Mouse (Mus musculus): Measurements from ENCODE around the gene Acot11. TPM values are rescaled to one million over a fixed set of nuclear protein-coding genes. Genes with fewer than 3 reads are reported as not detected.

The Acot11 gene
- 5.0 TPM in 2 replicates for polyA plus RNA-seq (2015; fragmentation: Nextera tagmentation; extraction: Ambion mirVana)

DNA sequence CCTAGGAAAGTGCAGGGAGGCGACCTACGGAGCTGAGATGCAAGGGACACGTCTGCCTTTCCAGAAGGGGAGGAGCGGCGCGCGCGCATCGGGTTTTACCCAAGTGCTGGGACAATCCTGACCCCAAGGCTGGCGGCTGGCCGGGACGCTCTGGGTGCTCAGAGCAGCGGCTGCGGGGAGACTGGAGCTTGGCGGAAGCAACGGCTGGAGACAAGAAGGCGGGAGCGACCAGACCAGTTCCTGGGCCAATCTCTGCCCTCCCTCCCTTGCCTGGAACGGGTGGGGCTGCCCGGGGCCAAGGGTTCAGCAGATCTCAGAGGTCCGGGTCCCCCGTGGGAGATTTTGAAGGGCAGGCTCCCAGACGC, at the start of gene Acot11:
Acot11 (minus strand) TSS at position 89 of the 365 bp plus-strand sequence.
- WGBS (ENCODE audit: insufficient replicate concordance) = under 1% methylated on average over 23 of the region's 23 CpGs
- ATAC-seq (ENCODE audit: low read depth) = peak; percentile 73
- Histone ChIP-seq H3K4me2 (peak within 1 kb of the TSS; percentile 88), H3K9ac (peak within 1 kb of the TSS; percentile 84), H3K4me3 (replicated peaks) (peak within 1 kb of the TSS; percentile 73), H3K4me1 (replicated peaks) (peaks cover 71% of the 10 kb centered on the region), H3K27me3 (0 out of 2 replicates have a peak, but pooled peaks cover 3% of the 10 kb centered on the region), H3K27ac (peak within 1 kb of the TSS; percentile 92), H3K9me3 (replicated peaks) (0 out of 2 replicates have a peak, but pooled peaks cover 4% of the 10 kb centered on the region), H3K36me3 (peaks cover 10% of the 10 kb centered on the region)
- peak; percentile 66 for DNase-seq

DNA sequence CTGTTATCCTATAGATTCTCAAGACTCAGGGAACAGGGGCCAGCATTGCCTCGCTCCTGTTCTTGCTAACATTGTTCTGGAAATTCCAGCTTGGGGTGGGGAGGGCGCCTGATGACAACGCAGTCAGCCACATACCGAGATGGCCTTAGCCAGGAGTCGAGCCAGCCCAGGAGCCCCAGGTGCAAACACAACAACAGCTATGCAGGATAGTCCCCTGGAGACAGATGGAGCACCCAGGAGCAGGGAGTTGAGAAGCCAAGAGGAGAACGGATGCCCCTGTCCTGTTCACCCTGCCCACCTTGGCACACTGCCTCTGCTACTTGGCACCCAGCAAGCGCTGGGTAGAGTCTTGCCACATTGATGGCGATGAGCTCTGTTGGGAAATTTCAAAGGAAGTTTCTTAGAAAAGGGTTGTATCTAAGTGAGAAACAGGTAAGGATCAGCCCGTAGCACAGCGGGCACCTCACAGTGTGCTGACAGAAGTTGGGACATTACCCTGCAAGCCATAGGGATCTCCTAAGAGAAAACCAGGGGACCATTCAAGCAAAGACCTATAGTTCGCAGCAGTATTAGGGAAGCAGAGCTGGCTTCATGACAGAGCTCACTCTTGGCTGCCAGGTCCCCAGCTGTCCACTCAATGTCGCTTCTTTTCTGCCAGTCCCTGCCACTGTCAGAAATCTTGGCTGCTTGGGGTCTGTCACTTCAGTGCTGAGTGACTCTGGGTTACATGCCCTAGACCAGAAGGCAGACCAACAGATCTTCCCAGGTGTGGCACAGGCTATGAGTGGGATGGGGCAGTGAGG, 43.7 kb upstream of the Acot11 start:
- DNase-seq = no peak
- Histone ChIP-seq H3K27me3 (no peaks in the 10 kb centered on the region), H3K9me3 (replicated peaks) (no peaks in the 10 kb centered on the region), H3K36me3 (no peaks in the 10 kb centered on the region), H3K27ac (0 out of 2 replicates have a peak overlapping the region, but pooled peaks have one; percentile 9), H3K4me3 (replicated peaks) (no peak overlapping the region), H3K4me1 (replicated peaks) (peaks cover 21% of the 10 kb centered on the region), H3K4me2 (no peak overlapping the region), H3K9ac (no peak overlapping the region)
- ATAC-seq (ENCODE audit: low read depth) = 0 out of 2 replicates have a peak, but pooled peaks have one; percentile 8
- 69% methylated on average over 12 of the region's 12 CpGs for WGBS (ENCODE audit: insufficient replicate concordance)

DNA sequence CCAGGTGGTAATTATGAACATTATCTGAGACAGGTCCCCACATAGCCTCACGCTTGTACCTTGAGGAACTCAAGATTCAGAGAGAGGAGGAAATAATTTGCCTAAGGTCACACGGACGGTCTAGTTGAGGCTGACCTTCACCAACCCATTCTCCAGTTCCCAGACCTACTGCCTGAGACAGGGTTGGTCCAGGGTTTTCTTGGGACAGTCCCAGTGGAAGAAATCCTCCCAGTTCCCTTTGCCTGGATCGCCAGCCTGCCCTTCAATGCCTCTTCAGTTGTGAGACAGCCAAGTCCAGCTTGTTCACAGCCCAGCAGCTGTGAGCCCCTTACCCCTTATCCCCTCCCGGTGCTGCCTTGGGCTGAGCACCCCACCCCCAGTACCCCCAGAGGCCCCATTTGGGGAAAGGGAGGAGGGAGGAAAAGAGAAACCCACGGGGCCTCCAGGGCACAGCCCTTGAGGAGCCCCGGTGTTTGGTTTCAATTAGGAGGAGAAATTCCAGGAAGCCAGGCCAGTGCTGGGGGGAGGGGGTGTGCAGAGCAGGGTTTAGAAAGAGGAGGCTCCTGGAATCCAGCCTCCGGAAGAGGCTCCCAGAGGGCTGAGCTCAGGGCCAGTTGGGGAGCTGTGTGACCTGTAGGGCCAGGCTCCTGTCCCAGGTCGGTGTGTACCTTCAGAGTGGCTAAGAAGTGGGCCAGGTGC, 42.9 kb upstream of the Acot11 start:
- Histone ChIP-seq H3K36me3 (no peaks in the 10 kb centered on the region), H3K9me3 (replicated peaks) (no peaks in the 10 kb centered on the region), H3K27me3 (no peaks in the 10 kb centered on the region), H3K4me1 (replicated peaks) (peaks cover 27% of the 10 kb centered on the region), H3K27ac (0 out of 2 replicates have a peak overlapping the region, but pooled peaks have one; percentile 11), H3K4me3 (replicated peaks) (no peak overlapping the region), H3K9ac (peak overlapping the region; percentile 12; the same call in 1 of the 2 replicates), H3K4me2 (no peak overlapping the region)
- ATAC-seq (ENCODE audit: low read depth) (0 out of 2 replicates have a peak, but pooled peaks have one; percentile 35), DNase-seq (no peak)
- WGBS (ENCODE audit: insufficient replicate concordance) = 17% methylated on average over 9 of the region's 9 CpGs

DNA sequence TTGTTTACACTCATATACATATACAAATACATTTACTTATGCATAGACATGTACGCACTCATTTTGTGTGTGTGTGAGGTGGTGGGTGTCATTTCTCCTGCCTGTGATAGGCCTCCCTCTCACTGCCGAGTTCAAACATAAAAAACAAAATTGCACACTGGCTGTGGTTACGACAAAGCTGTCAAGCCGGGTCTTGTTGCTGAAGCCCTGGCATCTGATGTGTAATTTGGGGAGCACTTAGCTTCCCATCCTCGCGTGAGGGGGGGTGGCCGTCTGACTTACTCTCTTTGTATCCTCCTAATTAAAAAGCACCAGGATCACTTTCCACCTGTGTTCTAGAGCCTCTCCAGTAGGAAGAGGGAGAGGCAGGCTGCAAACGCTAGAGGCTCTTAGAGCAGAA, 37.8 kb upstream of the Acot11 start:
- WGBS (ENCODE audit: insufficient replicate concordance) = 66% methylated on average over 8 of the region's 8 CpGs
- 0 out of 2 replicates have a peak, but pooled peaks cover 4% of the 10 kb centered on the region for H3K27me3 ChIP-seq
- peaks cover 52% of the 10 kb centered on the region for H3K4me1 ChIP-seq (replicated peaks)
- DNase-seq (no peak), ATAC-seq (ENCODE audit: low read depth) (no peak)
- no peaks in the 10 kb centered on the region for H3K9me3 ChIP-seq (replicated peaks)
- no peak overlapping the region for H3K4me2 ChIP-seq
- no peaks in the 10 kb centered on the region for H3K36me3 ChIP-seq
- no peak overlapping the region for H3K4me3 ChIP-seq (replicated peaks)
- H3K9ac ChIP-seq = no peak overlapping the region
- H3K27ac ChIP-seq = no peak overlapping the region

- no peaks in the 10 kb centered on the region for H3K36me3 ChIP-seq
- 0 out of 2 replicates have a peak overlapping the region, but pooled peaks have one; percentile 11 for H3K9ac ChIP-seq
- no peak overlapping the region for H3K4me3 ChIP-seq (replicated peaks)
- H3K27me3 ChIP-seq = 0 out of 2 replicates have a peak, but pooled peaks cover 4% of the 10 kb centered on the region
- peak overlapping the region; percentile 26 for H3K27ac ChIP-seq
- ATAC-seq (ENCODE audit: low read depth) (no peak), DNase-seq (no peak)
- WGBS (ENCODE audit: insufficient replicate concordance) = 20% methylated on average over 7 of the region's 7 CpGs
- no peaks in the 10 kb centered on the region for H3K9me3 ChIP-seq (replicated peaks)
- H3K4me2 ChIP-seq = no peak overlapping the region
- peaks cover 54% of the 10 kb centered on the region for H3K4me1 ChIP-seq (replicated peaks)
Measured at GRCm38 (mm10) chr4:106841856-106842255, 37.1 kb upstream of the Acot11 start.

- H3K36me3 ChIP-seq = no peaks in the 10 kb centered on the region
- no peak overlapping the region for H3K4me2 ChIP-seq
- 0 out of 2 replicates have a peak overlapping the region, but pooled peaks have one; percentile 11 for H3K9ac ChIP-seq
- H3K4me3 ChIP-seq (replicated peaks) = no peak overlapping the region
- no peaks in the 10 kb centered on the region for H3K9me3 ChIP-seq (replicated peaks)
- H3K27ac ChIP-seq = peak overlapping the region; percentile 26
- DNase-seq (no peak), ATAC-seq (ENCODE audit: low read depth) (no peak)
- H3K4me1 ChIP-seq (replicated peaks) = peaks cover 54% of the 10 kb centered on the region
- 0 out of 2 replicates have a peak, but pooled peaks cover 4% of the 10 kb centered on the region for H3K27me3 ChIP-seq
- 33% methylated on average over 7 of the region's 7 CpGs for WGBS (ENCODE audit: insufficient replicate concordance)
Measured at GRCm38 (mm10) chr4:106841303-106841702, 36.5 kb upstream of the Acot11 start.

DNA sequence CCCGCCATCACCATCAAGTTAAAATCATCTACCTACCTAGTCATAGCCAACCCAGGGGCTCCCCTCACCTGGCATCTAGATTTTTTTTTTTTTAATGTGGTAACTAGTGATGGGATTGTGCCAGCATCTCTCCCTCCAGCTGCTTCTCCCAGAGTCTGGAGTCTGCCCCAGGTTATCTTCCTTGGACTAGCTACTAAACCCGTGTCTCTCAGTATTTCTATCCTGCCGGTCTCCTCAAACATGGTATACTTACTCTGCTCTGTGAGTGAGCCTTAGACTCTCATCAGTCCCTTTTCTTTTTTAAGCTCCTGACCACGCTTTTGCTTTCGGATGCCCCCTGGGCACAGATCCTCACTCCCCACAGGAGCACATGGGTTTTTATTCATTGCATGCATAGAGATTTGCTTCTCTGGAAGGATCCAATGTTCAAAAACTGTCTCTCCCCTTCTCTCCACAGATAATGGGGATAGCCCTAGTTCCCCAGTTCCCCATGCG, 35.9 kb upstream of the Acot11 start:
- peak overlapping the region; percentile 100 for H3K4me2 ChIP-seq
- 0 out of 2 replicates have a peak, but pooled peaks cover 4% of the 10 kb centered on the region for H3K27me3 ChIP-seq
- no peak for DNase-seq
- H3K4me1 ChIP-seq (replicated peaks) = peaks cover 49% of the 10 kb centered on the region
- peak overlapping the region; percentile 87 for H3K9ac ChIP-seq
- no peaks in the 10 kb centered on the region for H3K9me3 ChIP-seq (replicated peaks)
- peak overlapping the region; percentile 77 for H3K4me3 ChIP-seq (replicated peaks)
- WGBS (ENCODE audit: insufficient replicate concordance) = 53% methylated on average over 6 of the region's 6 CpGs
- ATAC-seq (ENCODE audit: low read depth) = no peak
- H3K36me3 ChIP-seq = no peaks in the 10 kb centered on the region
- H3K27ac ChIP-seq = peak overlapping the region; percentile 80

DNA sequence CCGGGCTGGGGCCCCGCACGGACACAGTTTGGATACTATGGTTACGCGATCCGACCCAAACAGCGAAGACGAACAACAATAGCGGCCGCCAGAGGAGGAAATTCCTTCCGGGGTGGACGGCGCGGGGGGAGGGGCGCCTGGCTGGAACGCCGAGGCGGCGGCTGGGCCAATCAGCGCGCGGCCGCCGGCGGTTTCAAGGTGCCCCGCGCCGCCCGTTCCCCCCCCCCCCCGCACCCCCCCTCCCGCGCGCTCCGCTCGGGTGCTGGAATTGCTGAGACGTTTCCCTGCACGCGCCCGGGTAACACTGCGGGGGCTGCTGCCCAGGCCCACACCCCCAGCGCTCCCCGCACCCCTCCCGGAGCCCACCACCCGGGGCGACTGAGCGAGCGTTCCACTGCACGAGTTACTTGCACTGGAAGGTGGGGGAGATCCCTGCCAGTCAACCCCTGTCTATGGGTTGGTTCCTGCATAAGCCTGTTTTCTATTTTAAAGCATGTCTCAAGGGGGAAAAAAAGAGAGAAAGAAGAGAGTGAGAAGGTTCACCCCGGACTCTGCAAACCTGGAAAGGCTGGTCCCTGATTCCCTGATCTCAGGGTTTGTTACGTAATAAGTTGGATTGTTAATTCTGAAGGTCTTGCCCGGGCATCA, 35.3 kb upstream of the Acot11 start:
- 1% methylated on average over 41 of the region's 51 CpGs for WGBS (ENCODE audit: insufficient replicate concordance)
- Histone ChIP-seq H3K9me3 (replicated peaks) (no peaks in the 10 kb centered on the region), H3K4me2 (peak overlapping the region; percentile 100), H3K36me3 (no peaks in the 10 kb centered on the region), H3K9ac (peak overlapping the region; percentile 87), H3K27ac (peak overlapping the region; percentile 87), H3K4me1 (replicated peaks) (peaks cover 47% of the 10 kb centered on the region), H3K27me3 (0 out of 2 replicates have a peak, but pooled peaks cover 4% of the 10 kb centered on the region), H3K4me3 (replicated peaks) (peak overlapping the region; percentile 77)
- peak; percentile 43 for ATAC-seq (ENCODE audit: low read depth)
- peak; percentile 76 for DNase-seq

DNA sequence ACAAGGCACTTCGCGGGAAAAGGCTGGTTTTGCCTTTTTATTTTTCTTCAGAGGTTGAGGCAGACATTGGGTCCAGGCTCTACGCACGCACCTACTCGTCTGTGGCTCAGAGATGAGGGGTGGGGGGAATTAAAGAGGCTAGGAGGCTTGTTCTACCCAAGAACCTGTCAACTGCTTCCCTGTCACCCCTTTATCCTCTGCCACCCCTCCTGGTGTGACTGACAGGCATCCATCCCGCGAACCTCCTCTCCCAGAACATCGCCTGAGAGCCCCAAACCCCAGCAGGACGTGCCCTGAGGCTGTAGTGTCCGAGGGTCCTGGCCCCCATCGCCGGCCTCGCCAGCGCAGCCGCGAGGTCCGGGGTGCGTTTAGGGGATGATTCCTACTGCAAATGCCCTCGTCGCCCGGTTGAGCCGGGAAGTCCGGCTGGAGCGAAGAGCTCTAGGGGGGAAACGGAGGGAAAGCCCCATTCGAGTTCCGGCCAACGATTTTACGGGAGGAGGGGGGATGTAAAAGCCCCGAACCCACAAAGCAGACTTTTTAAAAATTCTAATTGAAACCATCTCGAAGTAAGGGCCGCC, 34.5 kb upstream of the Acot11 start:
- Histone ChIP-seq H3K4me2 (peak overlapping the region; percentile 100), H3K27ac (peak overlapping the region; percentile 87), H3K4me3 (replicated peaks) (peak overlapping the region; percentile 77), H3K9ac (peak overlapping the region; percentile 87), H3K36me3 (no peaks in the 10 kb centered on the region), H3K27me3 (0 out of 2 replicates have a peak, but pooled peaks cover 4% of the 10 kb centered on the region), H3K9me3 (replicated peaks) (no peaks in the 10 kb centered on the region), H3K4me1 (replicated peaks) (peaks cover 47% of the 10 kb centered on the region)
- no peak for DNase-seq
- WGBS (ENCODE audit: insufficient replicate concordance) = under 1% methylated on average over 32 of the region's 32 CpGs
- ATAC-seq (ENCODE audit: low read depth) = peak; percentile 56

- peak overlapping the region; percentile 87 for H3K27ac ChIP-seq
- peak overlapping the region; percentile 87 for H3K9ac ChIP-seq
- H3K4me1 ChIP-seq (replicated peaks) = peaks cover 47% of the 10 kb centered on the region
- peak; percentile 91 for ATAC-seq (ENCODE audit: low read depth)
- peak overlapping the region; percentile 77 for H3K4me3 ChIP-seq (replicated peaks)
- no peaks in the 10 kb centered on the region for H3K9me3 ChIP-seq (replicated peaks)
- peak overlapping the region; percentile 100 for H3K4me2 ChIP-seq
- 0 out of 2 replicates have a peak, but pooled peaks cover 4% of the 10 kb centered on the region for H3K27me3 ChIP-seq
- 3% methylated on average over 36 of the region's 36 CpGs for WGBS (ENCODE audit: insufficient replicate concordance)
- DNase-seq = peak; percentile 91
- no peaks in the 10 kb centered on the region for H3K36me3 ChIP-seq
Measured at GRCm38 (mm10) chr4:106838548-106839253, 33.9 kb upstream of the Acot11 start.
